Mouse (Mus musculus): ENCODE measurements around the gene Ruvbl2. TPM values are rescaled to one million over a fixed set of nuclear protein-coding genes. Genes with fewer than 3 reads are reported as not detected.

The Ruvbl2 gene
- total and polyA plus RNA-seq, 3 experiments, result 253 to 277 (median 267) TPM

GRCm38 (mm10) chr7:45466283-45467089 is 28.6 kb upstream of the Ruvbl2 start, which contains the start of gene Bax (continued):
- TF ChIP-seq CHD1 (IDR thresholded peaks at IDR 0.05; ENCODE audit: low read depth, low read length), result 0 out of 2 replicates have a peak, but pooled peaks have one; percentile 52

DNA sequence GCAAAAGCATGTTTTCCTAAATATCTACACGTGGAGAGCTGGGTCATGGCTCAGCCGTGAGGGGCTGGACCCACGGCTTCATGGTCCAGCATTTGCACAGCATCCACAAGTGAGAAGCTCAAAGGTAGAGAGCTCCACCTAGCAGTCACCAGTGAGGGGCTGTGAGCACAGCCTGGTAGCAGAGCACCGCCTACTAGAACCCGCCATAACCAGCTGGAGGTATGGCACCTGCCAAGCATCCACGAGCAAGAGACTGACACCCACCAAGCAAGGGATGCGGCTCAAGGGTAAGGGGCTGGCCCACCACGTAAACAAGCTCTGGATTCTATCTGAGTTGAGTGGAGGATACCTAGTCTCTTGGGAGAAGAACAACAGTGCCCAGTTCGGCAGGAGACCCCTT is 27.7 kb upstream of the Ruvbl2 start:
- peak overlapping the region; percentile 81 for H3K9ac ChIP-seq (ENCODE audit: insufficient read depth, low read depth)
- DNase-seq (ENCODE audit: extremely low read depth), result peak; percentile 71
- H3K4me1 ChIP-seq (ENCODE audit: control insufficient read depth in 1 of 2, insufficient read depth in 2 of 2), result peaks cover 14 to 35% of the 10 kb centered on the region in 2 experiments
- dilution Hi-C loops (cut with MboI; ENCODE audit: extremely low pct_ligation_motif_present, extremely low pct_unique_long_range_greater_than_20kb, low sequenced_read_pairs) (no loop called here), in situ Hi-C loops (cut with MboI; ENCODE audit: low pct_ligation_motif_present, low pct_unique_long_range_greater_than_20kb, low sequenced_read_pairs) (loop anchor here (5.0 to 10.0 kb wide), 2 partner anchors 97 to 219 kb away; partner anchors contain the start of gene Ntn5)
- H3K27ac ChIP-seq (ENCODE audit: insufficient read depth, low read depth), result peak overlapping the region; percentile 68
- peaks cover 24 to 35% of the 10 kb centered on the region in 2 experiments for H3K36me3 ChIP-seq (replicated peaks in 1 of 2; ENCODE audit: control insufficient read depth in 1 of 2, insufficient read depth in 1 of 2, low read length in 1 of 2)
- peak overlapping the region; percentile 78 for H3K4me2 ChIP-seq (ENCODE audit: insufficient read depth, low read depth, poor library complexity, severe bottlenecking)
- peaks cover 3% of the 10 kb centered on the region for H3K9me3 ChIP-seq (replicated peaks; ENCODE audit: low read length)
- TF ChIP-seq MAX (IDR thresholded peaks at IDR 0.05; ENCODE audit: low read length), result peak; percentile 55; the same call in 1 of the 2 replicates
- TF ChIP-seq BHLHE40 (IDR thresholded peaks at IDR 0.05; ENCODE audit: low read depth, low read length), result peak; percentile 74
- peak; percentile 40; the same call in 1 of the 2 replicates for TF ChIP-seq MAZ (IDR thresholded peaks at IDR 0.05; ENCODE audit: low read depth, low read length)
- TF ChIP-seq TBP (conservative IDR thresholded peaks at IDR 0.05; ENCODE audit: low read depth, low read length), result 0 out of 2 replicates have a peak, but pooled peaks have one; percentile 37
- TF ChIP-seq POLR2A (IDR thresholded peaks at IDR 0.05; ENCODE audit: low read depth, low read length), result peak; percentile 44; the same call in 1 of the 2 replicates
- TF ChIP-seq POLR2AphosphoS2 (IDR thresholded peaks at IDR 0.05; ENCODE audit: low read depth, low read length), result no peak
- TF ChIP-seq CTCF (conservative IDR thresholded peaks at IDR 0.05 in 1 of 2, IDR thresholded peaks at IDR 0.05 in 1 of 2; ENCODE audit: low read depth in 2 of 2, low read length in 2 of 2), result peak in 1 of 2 experiments; percentile 78; a peak in 2 of 4 replicates
- TF ChIP-seq GABPA (IDR thresholded peaks at IDR 0.05; ENCODE audit: insufficient replicate concordance, low read depth, low read length), result no peak
- peak; percentile 39 for TF ChIP-seq SMC3 (IDR thresholded peaks at IDR 0.05; ENCODE audit: low read depth, low read length)
- no peak for TF ChIP-seq MAFK (IDR thresholded peaks at IDR 0.05; ENCODE audit: insufficient replicate concordance, low read length)
- no peak for TF ChIP-seq ZNF384 (IDR thresholded peaks at IDR 0.05; ENCODE audit: low read depth, low read length)
- TF ChIP-seq SIN3A (IDR thresholded peaks at IDR 0.05; ENCODE audit: low read length), result peak; percentile 85
- no peak for TF ChIP-seq PAX5 (IDR thresholded peaks at IDR 0.05; ENCODE audit: low read length)
- peak; percentile 36; the same call in 1 of the 2 replicates for TF ChIP-seq NRF1 (IDR thresholded peaks at IDR 0.05; ENCODE audit: low read depth, low read length)
- TF ChIP-seq KAT2A (IDR thresholded peaks at IDR 0.05; ENCODE audit: insufficient replicate concordance, low read length), result no peak
- peak; percentile 64 for TF ChIP-seq RAD21 (IDR thresholded peaks at IDR 0.05; ENCODE audit: low read depth, low read length)
- TF ChIP-seq UBTF (IDR thresholded peaks at IDR 0.05; ENCODE audit: low read depth, low read length), result 0 out of 2 replicates have a peak, but pooled peaks have one; percentile 57
- peak; percentile 65; the same call in 1 of the 2 replicates for TF ChIP-seq MEF2A (IDR thresholded peaks at IDR 0.05; ENCODE audit: borderline replicate concordance, low read depth, low read length)
- peak; percentile 89; the same call in 1 of the 2 replicates for TF ChIP-seq MXI1 (IDR thresholded peaks at IDR 0.05; ENCODE audit: low read depth, low read length)
- no peak for TF ChIP-seq CHD1 (IDR thresholded peaks at IDR 0.05; ENCODE audit: low read depth, low read length)
- TF ChIP-seq NELFE (IDR thresholded peaks at IDR 0.05; ENCODE audit: low read depth, low read length), result 0 out of 2 replicates have a peak, but pooled peaks have one; percentile 35
- no peak for TF ChIP-seq ZC3H11A (IDR thresholded peaks at IDR 0.05; ENCODE audit: low read depth, low read length)
- TF ChIP-seq TCF12 (IDR thresholded peaks at IDR 0.05; ENCODE audit: low read depth, low read length), result peak; percentile 59; the same call in 1 of the 2 replicates
- TF ChIP-seq IRF4 (IDR thresholded peaks at IDR 0.05; ENCODE audit: low read depth, low read length), result no peak
- H3K27me3 ChIP-seq (replicated peaks), result no peaks in the 10 kb centered on the region
- H3K79me2 ChIP-seq (replicated peaks; ENCODE audit: control insufficient read depth, extremely low read depth, insufficient read depth, poor library complexity, severe bottlenecking), result peaks cover 30% of the 10 kb centered on the region
- H3K4me3 ChIP-seq (replicated peaks in 1 of 3; ENCODE audit: low read depth in 2 of 3, low read length in 2 of 3, poor library complexity in 1 of 3), result peak overlapping the region; percentile 73 to 81 (median 77)

All from CH12.LX (cell line).